Mouse (Mus musculus) erythroblast, embryonic 14.5 days (primary cell): ENCODE results near the gene Tdrd12. TPM values are rescaled to one million over a fixed set of nuclear protein-coding genes. Genes with fewer than 3 reads are reported as not detected.

Experiments used
- H3K27me3 ChIP-seq: 2 replicates; pipeline ENCODE4 v1.6.1; 2012; ENCODE audit warnings: inconsistent platforms; ENCODE audit not compliant: control insufficient read depth
- H3K36me3 ChIP-seq: 2 replicates; pipeline ENCODE4 v1.6.1; 2012; ENCODE audit warnings: mild to moderate bottlenecking, inconsistent platforms; ENCODE audit not compliant: control insufficient read depth
- H3K4me1 ChIP-seq: 2 replicates; pipeline ENCODE4 v1.6.1; 2012; ENCODE audit warnings: inconsistent platforms; ENCODE audit not compliant: control insufficient read depth
- H3K4me3 ChIP-seq: replicated peaks from 2 replicates; pipeline ENCODE3; 2012; ENCODE audit warnings: moderate library complexity, mild to moderate bottlenecking, inconsistent platforms
- H3K9me3 ChIP-seq: 2 replicates; pipeline ENCODE4 v1.6.1; 2012; ENCODE audit warnings: low read length, inconsistent platforms, mixed read lengths; ENCODE audit not compliant: control insufficient read depth
- GATA1 ChIP-seq: IDR thresholded peaks from 2 replicates; pipeline ENCODE4 v1.6.1; 2012; ENCODE audit warnings: low read length, inconsistent platforms, mixed read lengths
- TAL1 ChIP-seq: IDR thresholded peaks from 3 replicates; pipeline ENCODE4 v1.6.1; 2012; ENCODE audit warnings: low read length, inconsistent platforms, mixed read lengths
- polyA plus RNA-seq: library from polyadenylated mRNA; stranded (reverse); fragments of >175 nt; gene quantifications from 2 replicates; pipeline ENCODE4 v1.2.3, GENCODE M21; 2012

Tdrd12 gene
- polyA plus RNA-seq, 1 experiment: not detected

- Histone ChIP-seq H3K4me3 (no peak overlapping the region), H3K36me3 (no peaks in the 10 kb centered on the region), H3K4me1 (no peaks in the 10 kb centered on the region), H3K27me3 (no peaks in the 10 kb centered on the region), H3K9me3 (no peaks in the 10 kb centered on the region)
- TF ChIP-seq TAL1 (no peak), GATA1 (no peak)
These were observed 69.7 kb downstream of the Tdrd12 start for GRCm38 (mm10) chr7:35467856-35468255.

DNA sequence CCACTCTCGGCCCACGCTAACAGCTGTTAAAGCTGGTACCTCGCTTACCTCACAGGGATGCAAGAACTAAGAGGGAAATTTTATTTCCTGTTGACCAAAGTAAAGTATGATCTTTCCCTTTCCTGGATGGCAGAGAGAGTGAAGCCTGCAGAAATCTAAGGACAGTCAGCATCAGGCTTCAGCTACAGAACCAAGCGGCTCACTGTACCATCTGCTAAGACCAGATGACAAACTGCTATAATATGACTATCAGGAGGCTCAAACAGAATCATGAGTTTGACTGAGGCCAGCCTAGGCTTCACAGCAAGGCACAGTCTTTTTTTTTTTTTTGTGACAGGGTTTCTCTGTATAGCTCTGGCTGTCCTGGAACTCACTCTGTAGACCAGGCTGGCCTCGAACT, 72.5 kb downstream of the Tdrd12 start:
- Histone ChIP-seq H3K9me3 (no peaks in the 10 kb centered on the region), H3K27me3 (no peaks in the 10 kb centered on the region), H3K4me1 (no peaks in the 10 kb centered on the region), H3K36me3 (no peaks in the 10 kb centered on the region), H3K4me3 (no peak overlapping the region)
- TF ChIP-seq GATA1: no peak

- no peak for TF ChIP-seq TAL1
- no peak for TF ChIP-seq GATA1
- H3K4me3 ChIP-seq: no peak overlapping the region
- H3K36me3 ChIP-seq: no peaks in the 10 kb centered on the region
- H3K27me3 ChIP-seq: no peaks in the 10 kb centered on the region
- H3K4me1 ChIP-seq: no peaks in the 10 kb centered on the region
- no peaks in the 10 kb centered on the region for H3K9me3 ChIP-seq
These were observed 76.6 kb downstream of the Tdrd12 start for GRCm38 (mm10) chr7:35460971-35461370.

DNA sequence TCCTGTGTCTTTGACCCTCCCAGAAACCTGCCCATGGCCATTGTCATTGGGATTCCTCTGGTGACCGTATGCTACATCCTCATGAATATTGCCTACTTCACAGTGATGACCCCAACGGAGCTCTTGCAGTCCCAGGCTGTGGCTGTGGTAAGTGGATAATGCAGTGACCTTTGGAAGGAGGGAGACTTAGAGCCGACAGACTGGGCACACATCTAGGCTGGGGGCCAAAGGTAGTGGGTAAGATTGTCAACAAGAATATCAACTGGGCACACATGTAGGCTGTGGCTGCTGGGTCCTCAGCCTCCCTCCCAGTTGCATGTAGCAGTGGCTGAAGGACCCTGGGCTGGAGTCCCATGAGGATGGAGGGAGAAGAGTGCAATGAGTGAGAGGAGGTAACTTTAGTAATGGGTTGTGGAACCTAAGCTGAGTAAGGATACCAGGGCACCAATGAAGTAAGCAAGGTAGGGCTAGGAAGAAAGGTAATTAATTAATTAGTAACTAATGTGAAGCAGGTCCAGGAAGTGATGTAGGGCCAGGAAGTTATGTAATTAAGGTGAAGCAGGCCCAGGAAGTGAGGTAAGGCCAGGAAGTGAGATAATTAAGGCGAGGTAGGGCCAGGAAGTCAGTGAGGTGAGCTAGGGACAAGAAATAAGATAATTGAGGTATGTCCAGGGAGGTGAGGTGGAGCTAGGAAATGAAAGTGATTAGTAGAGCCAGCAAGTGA, 81.3 kb downstream of the Tdrd12 start:
- TF ChIP-seq TAL1 (no peak), GATA1 (no peak)
- Histone ChIP-seq H3K4me1 (no peaks in the 10 kb centered on the region), H3K9me3 (no peaks in the 10 kb centered on the region), H3K27me3 (no peaks in the 10 kb centered on the region), H3K4me3 (no peak overlapping the region), H3K36me3 (no peaks in the 10 kb centered on the region)

GRCm38 (mm10) chr7:35448867-35449266, 88.7 kb downstream of the Tdrd12 start:
- Histone ChIP-seq H3K4me1 (no peaks in the 10 kb centered on the region), H3K36me3 (no peaks in the 10 kb centered on the region), H3K9me3 (no peaks in the 10 kb centered on the region), H3K27me3 (no peaks in the 10 kb centered on the region), H3K4me3 (no peak overlapping the region)
- TF ChIP-seq TAL1: no peak
- no peak for TF ChIP-seq GATA1

GRCm38 (mm10) chr7:35447996-35448846, 89.3 kb downstream of the Tdrd12 start, which contains the start of gene Slc7a9:
Gene Slc7a9, plus strand, starts transcription at chr7:35448796.
- Histone ChIP-seq H3K4me1 (no peaks in the 10 kb centered on the region), H3K27me3 (no peaks in the 10 kb centered on the region), H3K36me3 (no peaks in the 10 kb centered on the region), H3K9me3 (no peaks in the 10 kb centered on the region), H3K4me3 (no peak within 1 kb of the TSS)
- TF ChIP-seq TAL1 (no peak), GATA1 (no peak)

GRCm38 (mm10) chr7:35447501-35447900, 90.0 kb downstream of the Tdrd12 start:
- Histone ChIP-seq H3K27me3 (no peaks in the 10 kb centered on the region), H3K9me3 (no peaks in the 10 kb centered on the region), H3K36me3 (no peaks in the 10 kb centered on the region), H3K4me1 (no peaks in the 10 kb centered on the region), H3K4me3 (no peak overlapping the region)
- TF ChIP-seq GATA1 (no peak), TAL1 (no peak)

GRCm38 (mm10) chr7:35435266-35435665, 102.3 kb downstream of the Tdrd12 start:
- Histone ChIP-seq H3K36me3 (peaks cover 84% of the 10 kb centered on the region), H3K27me3 (no peaks in the 10 kb centered on the region), H3K9me3 (no peaks in the 10 kb centered on the region), H3K4me3 (no peak overlapping the region), H3K4me1 (no peaks in the 10 kb centered on the region)
- no peak for TF ChIP-seq GATA1
- TF ChIP-seq TAL1: no peak

DNA sequence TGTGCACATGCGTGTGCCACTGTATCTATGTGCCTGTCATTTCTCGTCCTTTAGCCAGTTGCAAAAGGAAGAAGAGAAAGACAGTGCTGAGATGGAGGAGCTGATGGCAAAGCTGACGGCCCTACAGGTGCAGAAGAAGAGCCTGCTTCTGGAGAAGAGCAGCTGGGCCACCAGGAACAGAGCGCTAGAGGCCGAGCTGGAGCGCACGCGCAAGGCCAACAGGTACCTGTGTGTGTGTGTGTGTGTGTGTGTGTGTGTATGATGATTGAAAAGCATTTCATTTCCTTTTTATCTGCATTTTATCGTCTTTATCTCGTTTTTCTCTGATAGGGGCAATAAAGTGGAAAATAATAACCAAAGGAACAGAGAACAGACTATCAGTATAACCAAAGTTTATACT, 109.4 kb downstream of the Tdrd12 start:
- TF ChIP-seq TAL1: no peak
- TF ChIP-seq GATA1: no peak
- H3K27me3 ChIP-seq: no peaks in the 10 kb centered on the region
- no peaks in the 10 kb centered on the region for H3K9me3 ChIP-seq
- H3K36me3 ChIP-seq: peaks cover 71% of the 10 kb centered on the region
- H3K4me1 ChIP-seq: no peaks in the 10 kb centered on the region
- no peak overlapping the region for H3K4me3 ChIP-seq
